Mouse (Mus musculus) cortical plate, adult 2 months (tissue): ENCODE measurements around the gene Rnf38.

ENCODE experiments used
- CTCF ChIP-seq: fragments of 200-500 bp; IDR thresholded peaks from 2 replicates; pipeline ENCODE4 v1.5.1; 2011; ENCODE audit warnings: mild to moderate bottlenecking, control low read depth, low read length; ENCODE audit not compliant: insufficient read depth; ENCODE audit errors: extremely low read depth
- POLR2A ChIP-seq: fragments of 200-500 bp; IDR thresholded peaks from 2 replicates; pipeline ENCODE4 v1.6.1; 2011; ENCODE audit warnings: mild to moderate bottlenecking, low read length, control low read depth; ENCODE audit not compliant: insufficient read depth; ENCODE audit errors: extremely low read depth

DNA sequence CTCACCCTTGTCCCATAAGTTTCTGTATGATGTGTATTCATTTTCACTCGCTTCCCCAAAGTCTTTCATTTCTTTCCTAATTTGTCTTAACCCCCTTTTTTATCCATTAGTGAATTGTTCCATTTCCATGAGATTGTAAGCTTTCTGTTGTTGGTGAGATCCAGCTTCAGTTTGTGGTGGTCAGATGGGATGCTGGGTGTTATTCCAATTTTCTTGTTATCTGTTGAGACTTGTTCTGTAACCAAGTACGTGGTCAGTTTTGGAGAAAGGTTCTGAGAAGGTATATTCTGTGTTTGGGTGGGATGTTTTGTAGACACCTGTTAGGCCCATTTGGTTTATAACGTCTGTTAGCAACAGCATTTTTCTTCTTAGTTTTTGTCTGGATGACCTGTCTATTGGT lies 148.0 kb downstream of the Rnf38 start:
- no peak for TF ChIP-seq POLR2A
- no peak for TF ChIP-seq CTCF
